17 mouse cellular contexts compared by ENCODE assay signal in genomic region chr15:92057553-92057952, GRCm38 (mm10). TPM values are rescaled to one million over a fixed set of nuclear protein-coding genes. Genes with fewer than 3 reads are reported as not detected.
DNase-seq lines count a peak whose midpoint lies in the region; ATAC-seq lines count a peak whose summit lies in the region.
"Had no signal": no experiment of that assay in that cellular context is flagged by ENCODE, and none has a peak within 500 bp of the region (broad histone marks: within the 10 kb centered on the region; RNA-seq: fewer than 3 reads in every experiment).

No protein-coding gene starts in this region.

- ATAC-seq in cerebellum, adult (ENCODE audit: insufficient number of reproducible peaks, low FRiP score, low TSS enrichment), result peak; percentile 79; the same call in 1 of the 2 replicates
- ATAC-seq: activated CD4-positive, CD25-positive, alpha-beta regulatory T cell, adult 4 months; forebrain, embryonic 15.5 days; intestine, postnatal 0 days had no signal

- DNase-seq in cerebellum, adult 11 months, result no peak
- DNase-seq in cerebellum, postnatal 14 days, result peak; percentile 17 to 39
- DNase-seq in cerebellum, adult 8-10 months, result no peak
- peak; percentile 17 to 51 for DNase-seq in layer of hippocampus, adult 18-20 months (ENCODE audit: low spot score in 2 of 2)
- no peak for DNase-seq in layer of hippocampus, postnatal 36 days
- DNase-seq: adrenal gland, adult 8-10 months; adrenal gland, postnatal 25 days; cerebellum, adult 11-12 months; embryo, embryonic 11 days; gastrocnemius, postnatal 25 days; heart, adult 18-20 months; heart, postnatal 10 days; heart, postnatal 36 days had no signal

RNA-seq across cellular contexts. Expression of gene Cntn1, which starts 6.6 kb away (rescaled TPM):
- total RNA-seq in layer of hippocampus, adult 18-20 months (2021), result 100 to 1,000 TPM; 308 to 312 TPM
- total RNA-seq in layer of hippocampus, postnatal 36 days (2021), result 100 to 1,000 TPM; 308 to 321 TPM
- total RNA-seq: heart, postnatal 36 days had no signal

Comparison
In these comparisons a context has a peak if more than half of its experiments do, and no peak if none do; other contexts are left out.
1. DNase-seq: peak in cerebellum, postnatal 14 days (2 of 2) and layer of hippocampus, adult 18-20 months (2 of 2); none in cerebellum, adult 11 months (single experiment), cerebellum, adult 8-10 months (single experiment) and layer of hippocampus, postnatal 36 days (0 of 2).